Mouse (Mus musculus) spleen, postnatal 0 days (tissue): ENCODE measurements around the gene Tssk1. TPM values are rescaled to one million over a fixed set of nuclear protein-coding genes. Genes with fewer than 3 reads are reported as not detected.

Experiments
- polyA plus RNA-seq: library from polyadenylated mRNA; unstranded; fragments of >200 nt; fragmentation: Nextera tagmentation; extraction: Ambion mirVana; gene quantifications from 2 replicates; pipeline ENCODE4 v1.2.1, GENCODE M21; 2015

Tssk1 gene
- polyA plus RNA-seq = 0.04 TPM in 1 of 2 replicates, not detected in the other

DNA sequence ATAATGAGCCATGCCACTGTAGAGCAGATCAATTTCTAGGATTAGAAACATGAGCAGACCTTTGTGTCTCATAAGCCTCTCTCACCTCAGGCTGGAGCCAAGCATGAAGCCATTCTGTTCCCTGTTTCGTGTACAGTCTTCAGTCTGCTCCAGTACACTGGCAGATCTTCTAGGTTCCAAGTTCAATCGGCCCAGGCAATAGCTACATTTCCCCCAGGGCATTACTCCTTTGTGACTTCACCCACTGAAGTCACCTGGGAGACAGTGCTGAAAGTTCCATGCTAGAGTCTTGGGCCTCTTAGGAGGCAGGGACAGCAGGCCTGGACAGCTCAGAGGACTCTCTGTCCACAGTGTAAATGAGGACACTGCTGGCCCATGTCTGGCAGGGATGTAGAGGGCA, at the start of gene Tssk1:
TSS of gene Tssk1 (plus strand) at position 301 of the 400 bp plus-strand sequence.

DNA sequence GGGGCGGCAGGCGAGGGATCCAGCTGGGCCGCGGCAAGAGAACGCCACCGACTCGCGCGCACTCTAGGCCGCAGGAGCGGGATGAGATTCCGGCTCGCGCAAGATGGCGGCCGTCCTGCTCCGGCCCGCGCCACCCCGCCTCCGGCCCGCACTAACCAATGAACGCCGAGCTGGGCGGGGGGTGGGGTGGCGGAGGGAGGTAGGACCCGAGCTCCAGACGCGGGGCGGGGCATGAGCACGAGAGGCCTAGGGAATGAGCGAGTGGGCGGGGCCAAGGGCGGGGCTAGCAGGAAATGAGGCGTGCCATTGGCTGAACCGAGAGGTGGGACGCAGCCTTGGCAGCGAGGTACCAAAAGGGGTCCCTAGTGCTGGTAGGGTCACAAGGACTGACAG, 2.5 kb upstream of the Tssk1 start, which contains the start of gene Gm20518:
TSS of gene Gm20518 (minus strand) at position 105 of the 393 bp plus-strand sequence.

DNA sequence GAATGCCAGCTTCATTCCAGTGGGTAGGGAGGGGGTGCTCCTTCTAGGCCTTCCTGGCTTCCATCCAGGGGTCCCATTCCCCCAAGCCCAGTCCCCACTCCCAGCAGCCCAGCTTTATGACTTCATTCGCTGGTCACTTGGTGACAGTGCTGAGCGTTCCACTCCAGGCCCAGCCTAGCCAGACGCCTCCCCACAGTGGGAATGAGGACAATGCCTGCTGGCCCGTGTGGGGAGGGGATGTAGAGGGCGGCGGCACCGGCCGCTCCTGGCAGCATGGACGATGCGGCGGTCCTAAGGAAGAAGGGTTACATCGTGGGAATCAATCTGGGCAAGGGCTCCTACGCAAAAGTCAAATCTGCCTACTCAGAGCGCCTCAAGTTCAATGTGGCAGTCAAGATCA, 4.4 kb downstream of the Tssk1 start, which contains the start of the genes Dgcr2 and Tssk2:
TSS of gene Dgcr2 (minus strand) at position 101 of the 400 bp plus-strand sequence.
TSS of gene Tssk2 (plus strand) at position 176 of the 400 bp plus-strand sequence.

DNA sequence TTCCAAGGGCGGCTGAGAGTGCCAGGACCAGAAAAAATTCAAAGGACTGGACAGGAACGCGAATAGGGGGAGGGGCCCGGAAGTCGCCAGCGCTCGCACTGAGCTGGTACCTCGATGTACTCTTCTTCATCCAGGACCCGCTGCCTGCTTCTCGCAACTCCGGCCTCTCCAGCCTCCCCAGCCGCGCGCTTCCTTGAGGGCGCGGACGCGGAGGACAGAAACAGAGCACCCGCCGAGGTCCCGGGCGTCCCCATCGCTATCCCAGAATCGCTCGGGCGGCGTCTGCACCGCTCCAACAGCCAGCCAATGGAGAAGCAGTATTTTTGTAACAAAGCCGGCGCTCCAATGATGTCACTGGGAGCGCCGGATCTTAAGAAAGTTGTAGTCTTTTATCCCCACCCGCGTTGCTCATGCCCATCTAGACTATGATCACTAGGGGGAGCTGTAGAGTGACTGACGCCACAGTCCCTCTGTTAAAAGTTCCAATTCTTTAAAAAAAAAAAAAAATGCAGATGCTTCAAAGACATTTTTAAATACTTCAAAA, 17.1 kb downstream of the Tssk1 start, which contains the start of gene Ess2:
TSS of gene Ess2 (minus strand) at position 297 of the 544 bp plus-strand sequence.

DNA sequence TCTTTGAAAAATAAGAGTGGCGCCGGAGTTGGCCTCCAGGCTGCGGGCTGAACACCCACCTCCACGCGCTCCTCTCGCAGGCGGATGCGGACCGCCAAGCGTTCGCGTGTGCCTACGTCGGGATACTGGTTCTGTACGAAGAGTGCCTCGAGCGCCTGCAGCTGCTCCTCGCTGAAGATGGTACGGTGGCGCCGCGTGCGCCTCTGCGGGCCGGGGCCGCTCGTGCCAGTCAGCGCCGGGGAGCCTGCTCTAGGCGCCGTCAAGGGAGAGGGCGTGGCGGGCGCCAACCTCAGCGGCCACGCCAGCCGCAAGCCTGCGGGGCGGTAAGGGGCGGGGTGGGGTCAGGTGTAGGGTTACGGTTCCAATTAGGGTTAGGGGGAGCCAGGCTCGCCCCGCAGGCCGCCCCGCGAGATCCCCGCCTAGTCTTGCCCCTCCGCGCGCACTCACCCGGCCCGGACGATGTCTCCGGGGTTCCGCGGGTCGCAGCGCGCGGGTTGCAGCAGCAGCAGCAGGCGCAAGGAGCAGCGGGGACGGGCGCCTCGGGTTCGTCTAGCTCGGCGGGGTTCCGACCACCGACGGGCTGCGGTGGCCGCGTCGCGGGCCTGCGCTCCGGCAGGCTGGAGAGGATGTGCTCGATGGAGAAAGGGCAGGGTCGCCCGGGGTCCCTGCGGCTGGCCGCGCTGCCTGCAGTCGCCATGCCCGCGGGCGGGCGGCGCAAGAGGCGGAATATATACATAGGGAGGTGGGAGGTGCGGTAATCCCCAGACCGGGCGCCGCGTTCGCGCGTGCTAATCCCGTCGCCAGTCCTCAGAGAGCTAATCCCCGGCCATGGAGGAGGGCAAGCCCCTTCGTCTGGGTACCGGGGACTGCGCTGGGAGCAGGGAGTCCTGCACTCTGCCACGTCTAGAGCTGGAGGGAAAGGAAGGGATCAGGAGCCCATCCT, 20.6 kb downstream of the Tssk1 start, which contains the start of gene Gsc2:
TSS of gene Gsc2 (minus strand) at position 753 of the 943 bp plus-strand sequence.

DNA sequence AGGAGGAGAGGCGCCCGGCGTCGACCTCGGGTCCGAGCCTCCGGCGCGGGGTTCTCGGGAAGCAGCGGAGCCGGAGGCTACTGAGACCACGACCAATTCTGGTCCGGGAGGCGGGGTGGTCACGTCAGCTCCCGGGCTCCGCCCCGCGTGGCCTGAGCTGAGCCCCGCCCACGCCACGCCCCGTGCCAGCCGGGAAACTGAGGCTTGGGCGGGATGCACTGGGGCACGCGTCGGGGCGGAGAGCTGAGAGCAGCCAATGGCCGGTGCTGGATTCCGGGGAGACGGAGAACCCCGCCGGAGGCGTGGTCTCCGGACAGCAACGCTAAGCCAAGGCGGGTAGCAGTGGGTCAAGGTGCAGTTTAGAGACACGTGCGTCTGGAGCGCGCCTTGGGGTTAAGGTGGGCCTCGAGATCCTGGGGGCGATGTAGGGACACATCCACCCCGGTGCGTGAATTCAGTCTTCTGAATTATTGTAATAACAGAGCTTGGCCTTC, 34.1 kb downstream of the Tssk1 start, which contains the start of gene Slc25a1:
TSS of gene Slc25a1 (minus strand) at position 133 of the 494 bp plus-strand sequence.

Other genes with a start within 250 kb of the Tssk1 start
- gene Ccdc74a, start 247.8 kb upstream of the Tssk1 start, polyA plus RNA-seq = 17.1 and 17.8 TPM in 2 replicates
- gene Med15, start 161.3 kb upstream of the Tssk1 start, polyA plus RNA-seq = 22.2 and 23.2 TPM in 2 replicates
- gene Klhl22, start 134.6 kb upstream of the Tssk1 start, polyA plus RNA-seq = 15.6 and 18.8 TPM in 2 replicates
- gene Scarf2, start 96.9 kb upstream of the Tssk1 start, polyA plus RNA-seq = 7.2 and 9.4 TPM in 2 replicates
- gene B830017H08Rik, start 61.1 kb upstream of the Tssk1 start, polyA plus RNA-seq = not detected in 2 replicates
- gene Car15, start 55.9 kb upstream of the Tssk1 start, polyA plus RNA-seq = 0.76 and 1.0 TPM in 2 replicates
- 0.06 TPM in 1 of 2 replicates, not detected in the other for gene Gm20518, start 2.6 kb upstream of the Tssk1 start, polyA plus RNA-seq
- gene Dgcr2, start 4.3 kb downstream of the Tssk1 start, polyA plus RNA-seq = 22.9 and 26.6 TPM in 2 replicates
- not detected in 2 replicates for gene Tssk2, start 4.4 kb downstream of the Tssk1 start, polyA plus RNA-seq
- gene Ess2, start 17.1 kb downstream of the Tssk1 start, polyA plus RNA-seq = 15.0 and 15.4 TPM in 2 replicates
- gene Gsc2, start 20.8 kb downstream of the Tssk1 start, polyA plus RNA-seq = not detected in 2 replicates
- gene Slc25a1, start 34.0 kb downstream of the Tssk1 start, polyA plus RNA-seq = 46.7 and 48.7 TPM in 2 replicates
- gene Vpreb2, start 86.2 kb downstream of the Tssk1 start, polyA plus RNA-seq = 2.2 and 4.0 TPM in 2 replicates
- 40.2 and 45.3 TPM in 2 replicates for gene Dgcr6, start 158.6 kb downstream of the Tssk1 start, polyA plus RNA-seq
- 4.2 and 5.6 TPM in 2 replicates for gene Prodh, start 196.0 kb downstream of the Tssk1 start, polyA plus RNA-seq
- 0.25 and 0.43 TPM in 2 replicates for gene Rtn4r, start 233.4 kb downstream of the Tssk1 start, polyA plus RNA-seq